Mouse (Mus musculus) inflammation-experienced regulatory T-cells, adult 6 months (primary cell): ENCODE measurements around the gene Togaram2. TPM values are rescaled to one million over a fixed set of nuclear protein-coding genes. Genes with fewer than 3 reads are reported as not detected.
"Not testable (repeated sequence)": the region's sequence is repeated elsewhere in the genome, so short reads cannot be mapped to it uniquely, and the experiment has no call there.

Source experiments
- ATAC-seq: one replicate; pipeline ENCODE4 v1.8.0; 2017
- polyA plus RNA-seq, 3 experiments: library from polyadenylated mRNA; unstranded; fragments of 100-300 nt; shearing (Covaris generic); gene quantifications; one replicate each; pipeline ENCODE4 v1.2.1; 2017

The Togaram2 gene
- polyA plus RNA-seq, 3 experiments from 2014 or later, result not detected

GRCm38 (mm10) chr17:71742935-71743334 lies 69.9 kb downstream of the Togaram2 start:
- no peak for ATAC-seq

- ATAC-seq, result no peak
These were observed 73.1 kb downstream of the Togaram2 start for GRCm38 (mm10) chr17:71746114-71746513.

- ATAC-seq, result no peak
These were observed 74.5 kb downstream of the Togaram2 start for GRCm38 (mm10) chr17:71747561-71747960.

GRCm38 (mm10) chr17:71749616-71750168 lies 76.6 kb downstream of the Togaram2 start:
- no peak for ATAC-seq

GRCm38 (mm10) chr17:71752831-71753230 lies 79.8 kb downstream of the Togaram2 start, which contains the start of gene Pcare:
TSS of gene Pcare (minus strand) at chr17:71752894.
- no peak for ATAC-seq

- no peak for ATAC-seq
These were observed 87.5 kb downstream of the Togaram2 start for GRCm38 (mm10) chr17:71760536-71760935.

- ATAC-seq, result not testable (repeated sequence)
These were observed 95.1 kb downstream of the Togaram2 start, which contains the start of gene Clip4 for GRCm38 (mm10) chr17:71768173-71768572. TSS of gene Clip4 (plus strand) at chr17:71768473.

GRCm38 (mm10) chr17:71769564-71769963 lies 96.5 kb downstream of the Togaram2 start:
- ATAC-seq, result no peak

- no peak for ATAC-seq
These were observed 97.6 kb downstream of the Togaram2 start for GRCm38 (mm10) chr17:71770696-71771095.

GRCm38 (mm10) chr17:71774173-71774572 lies 101.1 kb downstream of the Togaram2 start:
- ATAC-seq, result no peak

GRCm38 (mm10) chr17:71775279-71775678 lies 102.2 kb downstream of the Togaram2 start:
- no peak for ATAC-seq

- no peak for ATAC-seq
These were observed 105.6 kb downstream of the Togaram2 start for GRCm38 (mm10) chr17:71778696-71779095.

Other genes with a start within 250 kb of the Togaram2 start
- 10 to 100 TPM; 15.5 to 35.0 (median 23.7) TPM for gene Gm4707, start 213.3 kb upstream of the Togaram2 start, polyA plus RNA-seq
- 10 to 100 TPM; 81.6 to 95.6 (median 91.5) TPM for gene Smchd1, start 197.9 kb upstream of the Togaram2 start, polyA plus RNA-seq
- gene Ndc80, start 146.4 kb upstream of the Togaram2 start, polyA plus RNA-seq, result 10 to 100 TPM in 1 of 3 experiments, 1 to 10 TPM in 2; 9.1 to 56.4 (median 9.4) TPM
- 1 to 10 TPM in 1 of 3 experiments, under 1 TPM in 2; 0.40 to 1.1 (median 0.67) TPM for gene Spdya, start 121.2 kb upstream of the Togaram2 start, polyA plus RNA-seq
- gene Wdr43, start 57.4 kb upstream of the Togaram2 start, polyA plus RNA-seq, result 100 to 1,000 TPM; 102 to 142 (median 126) TPM
- not detected for gene Pcare, start 79.6 kb downstream of the Togaram2 start, polyA plus RNA-seq
- gene Clip4, start 95.2 kb downstream of the Togaram2 start, polyA plus RNA-seq, result under 1 TPM in 1 of 3 experiments, not detected in 2; 0.28 TPM